Mouse (Mus musculus) heart, postnatal 0 days (tissue): ENCODE measurements around the gene Prss45. TPM values are rescaled to one million over a fixed set of nuclear protein-coding genes. Genes with fewer than 3 reads are reported as not detected.

ENCODE experiments used
- ATAC-seq: fragments of 200-750 bp; cut with Nextera tagmentation; 2 replicates; pipeline ENCODE4 v1.8.0; 2017; ENCODE audit warnings: low read depth, moderate number of reproducible peaks, moderate library complexity; ENCODE audit not compliant: insufficient read depth
- DNase-seq: peaks from one replicate; pipeline ENCODE4 v3.0.0-alpha.2; 2016; ENCODE audit warnings: low spot score
- H3K27ac ChIP-seq: fragments of 300-500 bp; sonication (generic); 2 replicates; pipeline ENCODE4 v1.5.1; 2014; ENCODE audit warnings: low read depth, mild to moderate bottlenecking
- H3K27me3 ChIP-seq: fragments of 300-500 bp; sonication (generic); 2 replicates; pipeline ENCODE4 v1.6.1; 2014; ENCODE audit warnings: low read length, mixed read lengths; ENCODE audit not compliant: control insufficient read depth, insufficient read depth
- H3K36me3 ChIP-seq: fragments of 300-500 bp; sonication (generic); replicated peaks from 2 replicates; pipeline ENCODE4 v1.6.1; 2014; ENCODE audit warnings: low read length, mixed read lengths; ENCODE audit not compliant: control insufficient read depth, insufficient read depth
- H3K4me1 ChIP-seq: fragments of 300-500 bp; sonication (generic); 2 replicates; pipeline ENCODE4 v1.6.1; 2014; ENCODE audit warnings: antibody characterized with exemption; ENCODE audit not compliant: control insufficient read depth, insufficient read depth
- H3K4me2 ChIP-seq: fragments of 300-500 bp; sonication (generic); 2 replicates; pipeline ENCODE4 v1.6.1; 2014; ENCODE audit warnings: low read depth, mild to moderate bottlenecking, low read length, moderate library complexity
- H3K4me3 ChIP-seq: fragments of 300-500 bp; sonication (generic); 2 replicates; pipeline ENCODE4 v1.5.1; 2014; ENCODE audit warnings: low read depth, low read length
- H3K9ac ChIP-seq: fragments of 300-500 bp; sonication (generic); replicated peaks from 2 replicates; pipeline ENCODE4 v1.6.1; 2014; ENCODE audit warnings: low read depth, low read length, mixed read lengths
- H3K9me3 ChIP-seq: fragments of 300-500 bp; sonication (generic); replicated peaks from 2 replicates; pipeline ENCODE4 v1.6.1; 2016; ENCODE audit warnings: low read length; ENCODE audit not compliant: control insufficient read depth
- CTCF ChIP-seq: IDR thresholded peaks from 2 replicates; pipeline ENCODE4 v1.5.1; 2016; ENCODE audit warnings: antibody characterized with exemption, control low read depth, low read depth
- EP300 ChIP-seq: IDR thresholded peaks from 2 replicates; pipeline ENCODE4 v1.6.1; 2016; ENCODE audit warnings: antibody characterized with exemption, low read depth
- WGBS: fragments of 180-500 bp; shearing (Covaris S2); extraction: QIAGEN DNeasy Blood & Tissue Kit; methylation state at CpG from one replicate; pipeline ENCODE4 v1.1.7; 2014; 5-methylcytosine and 5-hydroxymethylcytosine counted together
- polyA plus RNA-seq: library from polyadenylated mRNA; unstranded; fragments of >200 nt; fragmentation: Nextera tagmentation; extraction: Ambion mirVana; gene quantifications from 2 replicates; pipeline ENCODE4 v1.2.1, GENCODE M21; 2015
- total RNA-seq: library from RNA; depleted of rRNA; stranded (reverse); fragments of >200 nt; gene quantifications from 2 replicates; pipeline ENCODE4 v1.2.3, GENCODE M21; 2014; ENCODE audit warnings: low replicate concordance

Prss45 gene
- total and polyA plus RNA-seq, 2 experiments from 2014 or later: 0.15 TPM; not detected in 1

DNA sequence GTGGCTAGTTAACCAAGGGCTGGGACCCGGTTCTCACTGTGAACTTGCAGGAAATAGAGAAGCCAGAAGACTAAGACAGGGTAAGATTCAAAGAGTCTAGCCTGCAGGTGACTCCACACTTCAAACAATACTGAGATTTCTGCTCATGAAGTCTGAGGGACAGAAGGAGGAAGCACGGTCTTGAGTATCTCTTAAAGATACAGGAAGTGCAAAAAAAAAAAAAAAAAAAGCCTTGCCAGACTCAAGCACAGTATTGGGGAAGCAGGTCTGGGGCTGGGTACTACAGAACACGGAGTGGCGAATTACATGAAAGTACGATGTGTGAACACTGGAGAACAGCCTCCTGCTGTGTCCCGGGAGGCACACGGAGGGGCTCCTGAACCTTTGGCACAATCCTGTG, 8.6 kb upstream of the Prss45 start:
- H3K27ac ChIP-seq: peak overlapping the region; percentile 25; the same call in 1 of the 2 replicates
- peak overlapping the region; percentile 21; the same call in 1 of the 2 replicates for H3K4me2 ChIP-seq
- H3K9me3 ChIP-seq: no peaks in the 10 kb centered on the region
- H3K36me3 ChIP-seq: no peaks in the 10 kb centered on the region
- H3K9ac ChIP-seq: no peak overlapping the region
- WGBS: 54% methylated on average over 7 of the region's 7 CpGs
- H3K4me1 ChIP-seq: no peaks in the 10 kb centered on the region
- TF ChIP-seq CTCF: no peak
- TF ChIP-seq EP300: no peak
- no peak overlapping the region for H3K4me3 ChIP-seq
- H3K27me3 ChIP-seq: no peaks in the 10 kb centered on the region
- DNase-seq (no peak), ATAC-seq (no peak)

DNA sequence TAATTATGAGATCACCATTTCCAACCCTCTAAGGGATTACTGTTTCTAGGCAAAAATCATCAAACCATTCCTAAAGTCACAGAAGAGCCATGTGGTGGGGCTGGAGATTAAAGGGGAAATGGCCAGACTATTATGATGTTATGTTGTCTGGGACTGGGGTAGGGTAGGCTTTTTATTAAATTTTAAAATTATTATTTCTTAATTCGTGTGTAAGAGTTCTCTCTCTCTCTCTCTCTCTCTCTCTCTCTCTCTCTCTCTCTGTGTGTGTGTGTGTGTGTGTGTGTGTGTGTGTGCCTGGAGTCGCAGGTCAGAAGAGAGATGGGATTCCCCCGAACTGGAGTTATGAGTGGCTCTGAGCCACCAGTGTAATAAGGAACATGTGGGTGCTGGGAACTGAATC, 8.0 kb upstream of the Prss45 start, which contains the start of gene Prss43:
TSS of gene Prss43 (plus strand) at position 301 of the 400 bp plus-strand sequence.
- 74% methylated on average over 3 of the region's 3 CpGs for WGBS
- no peak; the same call in 1 of the 2 replicates for ATAC-seq
- TF ChIP-seq EP300 (no peak), CTCF (no peak)
- DNase-seq: peak; percentile 18
- Histone ChIP-seq H3K9me3 (no peaks in the 10 kb centered on the region), H3K36me3 (no peaks in the 10 kb centered on the region), H3K27me3 (no peaks in the 10 kb centered on the region), H3K27ac (peak within 1 kb of the TSS; percentile 25; the same call in 1 of the 2 replicates), H3K4me3 (no peak within 1 kb of the TSS), H3K4me2 (peak within 1 kb of the TSS; percentile 21; the same call in 1 of the 2 replicates), H3K9ac (no peak within 1 kb of the TSS), H3K4me1 (no peaks in the 10 kb centered on the region)

DNA sequence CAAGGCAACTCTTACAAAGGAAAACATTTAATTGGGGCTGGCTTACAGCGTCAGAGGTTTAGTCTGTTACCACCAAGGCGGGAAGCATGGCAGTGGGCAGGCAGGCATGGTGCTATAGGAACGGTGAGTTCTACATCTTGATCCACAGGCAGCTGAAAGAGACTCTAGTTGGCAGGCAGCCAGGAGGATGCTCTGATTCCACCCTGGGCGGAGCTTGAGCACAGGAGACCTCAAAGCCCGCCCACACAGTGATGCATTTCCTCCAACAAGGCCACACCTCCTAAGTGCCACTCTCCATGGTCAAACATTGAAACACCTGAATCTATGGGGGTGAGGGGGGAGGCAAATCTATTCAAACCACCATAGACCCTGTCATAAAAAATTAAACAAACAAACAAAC, 1.4 kb upstream of the Prss45 start:
- WGBS: 65% methylated on average over 5 of the region's 5 CpGs
- Histone ChIP-seq H3K9ac (no peak overlapping the region), H3K36me3 (no peaks in the 10 kb centered on the region), H3K27ac (no peak overlapping the region), H3K4me3 (no peak overlapping the region), H3K4me1 (no peaks in the 10 kb centered on the region), H3K9me3 (no peaks in the 10 kb centered on the region), H3K4me2 (no peak overlapping the region), H3K27me3 (no peaks in the 10 kb centered on the region)
- TF ChIP-seq CTCF: no peak
- TF ChIP-seq EP300: no peak
- ATAC-seq: no peak
- DNase-seq: no peak

DNA sequence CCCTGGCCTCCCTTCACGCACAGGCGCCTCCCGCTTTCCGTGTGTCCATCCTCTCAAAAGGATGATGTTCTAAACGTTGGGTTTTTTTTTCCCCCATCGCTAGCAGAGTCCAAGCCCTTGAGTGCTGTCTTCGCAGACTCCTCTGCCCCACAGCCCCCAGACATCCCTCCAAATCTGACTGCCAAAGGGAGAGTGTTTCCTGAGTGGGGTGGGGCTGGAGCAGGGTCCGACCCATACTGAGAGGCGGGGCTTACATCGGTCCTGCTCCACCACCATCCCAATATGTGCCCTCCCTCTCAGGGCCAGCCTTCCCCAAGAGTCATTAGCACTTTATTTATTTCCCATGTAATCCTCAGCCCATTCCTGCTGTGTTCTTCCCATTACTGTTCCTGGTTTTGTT, 573 bp downstream of the Prss45 start:
- ATAC-seq: no peak
- no peaks in the 10 kb centered on the region for H3K27me3 ChIP-seq
- no peak for DNase-seq
- H3K27ac ChIP-seq: no peak overlapping the region
- H3K4me2 ChIP-seq: no peak overlapping the region
- no peaks in the 10 kb centered on the region for H3K9me3 ChIP-seq
- H3K4me1 ChIP-seq: no peaks in the 10 kb centered on the region
- TF ChIP-seq EP300: no peak
- no peak for TF ChIP-seq CTCF
- no peak overlapping the region for H3K4me3 ChIP-seq
- WGBS: 28% methylated on average over 10 of the region's 10 CpGs
- H3K36me3 ChIP-seq: no peaks in the 10 kb centered on the region
- H3K9ac ChIP-seq: no peak overlapping the region

DNA sequence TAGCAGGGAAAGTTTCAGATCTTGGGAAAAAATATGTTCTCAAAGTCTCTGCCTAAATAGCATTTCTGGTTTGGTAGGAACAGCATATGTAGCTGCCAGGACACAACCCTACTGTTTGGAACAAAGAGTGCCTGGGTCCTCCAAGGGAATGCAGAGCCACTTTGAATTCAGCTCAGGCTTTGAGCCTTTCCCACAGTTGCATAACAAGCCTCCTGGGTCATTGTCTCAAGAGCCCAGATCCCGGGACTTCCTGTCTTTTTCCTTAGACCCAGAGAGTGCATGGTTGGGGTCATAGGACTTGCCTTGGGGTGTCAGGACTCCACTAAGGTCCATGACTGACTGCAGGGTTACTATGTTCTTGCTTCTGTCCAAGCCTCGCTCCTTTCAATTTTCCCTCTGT, 1.7 kb downstream of the Prss45 start:
- H3K36me3 ChIP-seq: no peaks in the 10 kb centered on the region
- WGBS: 51% methylated on average over 2 of the region's 2 CpGs
- no peak overlapping the region for H3K4me2 ChIP-seq
- DNase-seq (no peak), ATAC-seq (no peak)
- TF ChIP-seq EP300: no peak
- no peak for TF ChIP-seq CTCF
- H3K27ac ChIP-seq: no peak overlapping the region
- no peaks in the 10 kb centered on the region for H3K9me3 ChIP-seq
- H3K4me3 ChIP-seq: no peak overlapping the region
- no peaks in the 10 kb centered on the region for H3K4me1 ChIP-seq
- H3K27me3 ChIP-seq: no peaks in the 10 kb centered on the region
- H3K9ac ChIP-seq: no peak overlapping the region

DNA sequence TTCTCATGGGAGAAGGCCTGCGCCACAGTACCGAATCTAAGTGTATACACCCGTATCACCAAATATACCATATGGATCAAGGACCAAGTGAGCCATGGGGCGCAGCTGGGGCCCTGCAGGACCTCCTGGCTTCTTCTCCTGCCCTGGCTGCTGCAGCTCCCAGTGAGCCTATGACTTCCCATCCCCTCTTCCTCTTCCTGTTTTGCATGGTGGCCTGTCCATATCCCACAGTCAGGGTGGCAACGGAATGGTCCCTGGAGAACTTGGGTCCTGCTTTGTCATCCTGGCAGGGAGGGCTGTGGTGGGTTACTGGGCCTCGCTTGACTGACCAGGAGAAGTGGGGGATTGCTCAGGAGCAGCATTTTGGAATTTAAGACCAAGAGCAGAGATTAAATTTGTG, 6.5 kb downstream of the Prss45 start:
- H3K9ac ChIP-seq: no peak overlapping the region
- H3K9me3 ChIP-seq: no peaks in the 10 kb centered on the region
- no peaks in the 10 kb centered on the region for H3K36me3 ChIP-seq
- DNase-seq: no peak
- ATAC-seq: no peak
- 83% methylated on average over 6 of the region's 6 CpGs for WGBS
- no peaks in the 10 kb centered on the region for H3K4me1 ChIP-seq
- no peaks in the 10 kb centered on the region for H3K27me3 ChIP-seq
- H3K27ac ChIP-seq: no peak overlapping the region
- H3K4me3 ChIP-seq: no peak overlapping the region
- TF ChIP-seq EP300: no peak
- TF ChIP-seq CTCF: no peak
- H3K4me2 ChIP-seq: no peak overlapping the region
